Mouse (Mus musculus) kidney, postnatal 0 days (tissue): ENCODE data around the gene Slc38a10. TPM values are rescaled to one million over a fixed set of nuclear protein-coding genes. Genes with fewer than 3 reads are reported as not detected.
A peak's percentile ranks its signal among the peaks of the same experiment; 100 is the strongest.

Source experiments
- ATAC-seq: fragments of 200-750 bp; cut with Nextera tagmentation; replicated peaks from 2 replicates; pipeline ENCODE4 v1.8.0; 2017; ENCODE audit warnings: low read depth, moderate number of reproducible peaks, moderate TSS enrichment, moderate library complexity; ENCODE audit not compliant: low FRiP score
- DNase-seq: peaks from one replicate; pipeline ENCODE4 v3.0.0-alpha.2; 2016; ENCODE audit warnings: low spot score
- H3K27ac ChIP-seq: fragments of 300-500 bp; sonication (generic); 2 replicates; pipeline ENCODE4 v1.5.1; 2014; ENCODE audit warnings: mild to moderate bottlenecking
- H3K27me3 ChIP-seq: fragments of 300-500 bp; sonication (generic); 2 replicates; pipeline ENCODE4 v1.6.1; 2014; ENCODE audit warnings: low read length, mixed read lengths; ENCODE audit not compliant: insufficient read depth
- H3K36me3 ChIP-seq: fragments of 300-500 bp; sonication (generic); 2 replicates; pipeline ENCODE4 v1.6.1; 2014; ENCODE audit warnings: low read length, mixed read lengths; ENCODE audit not compliant: insufficient read depth
- H3K4me1 ChIP-seq: fragments of 300-500 bp; sonication (generic); replicated peaks from 2 replicates; pipeline ENCODE4 v1.6.1; 2014; ENCODE audit warnings: antibody characterized with exemption, low read length, mixed read lengths; ENCODE audit not compliant: insufficient read depth
- H3K4me2 ChIP-seq: fragments of 300-500 bp; sonication (generic); 2 replicates; pipeline ENCODE4 v1.6.1; 2014; ENCODE audit warnings: mild to moderate bottlenecking, low read length, moderate library complexity, mixed read lengths
- H3K4me3 ChIP-seq: fragments of 300-500 bp; sonication (generic); replicated peaks from 2 replicates; pipeline ENCODE4 v1.5.1; 2014; ENCODE audit warnings: low read depth, low read length
- H3K9ac ChIP-seq: fragments of 300-500 bp; sonication (generic); 2 replicates; pipeline ENCODE4 v1.6.1; 2014; ENCODE audit warnings: low read depth, low read length
- H3K9me3 ChIP-seq: fragments of 300-500 bp; sonication (generic); replicated peaks from 2 replicates; pipeline ENCODE4 v1.6.1; 2016; ENCODE audit warnings: low read length, inconsistent platforms, mixed read lengths
- CTCF ChIP-seq: IDR thresholded peaks from 2 replicates; pipeline ENCODE4 v1.5.1; 2016; ENCODE audit warnings: antibody characterized with exemption, low read depth, mild to moderate bottlenecking, moderate library complexity
- WGBS: fragments of 180-500 bp; shearing (Covaris S2); extraction: QIAGEN DNeasy Blood & Tissue Kit; methylation state at CpG from one replicate; pipeline ENCODE4 v1.1.7; 2014; 5-methylcytosine and 5-hydroxymethylcytosine counted together
- polyA plus RNA-seq: library from polyadenylated mRNA; unstranded; fragments of >200 nt; fragmentation: Nextera tagmentation; extraction: Ambion mirVana; gene quantifications from 2 replicates; pipeline ENCODE4 v1.2.1, GENCODE M21; 2015

The Slc38a10 gene
- polyA plus RNA-seq, 1 experiment from 2014 or later, result 94.0 TPM

DNA sequence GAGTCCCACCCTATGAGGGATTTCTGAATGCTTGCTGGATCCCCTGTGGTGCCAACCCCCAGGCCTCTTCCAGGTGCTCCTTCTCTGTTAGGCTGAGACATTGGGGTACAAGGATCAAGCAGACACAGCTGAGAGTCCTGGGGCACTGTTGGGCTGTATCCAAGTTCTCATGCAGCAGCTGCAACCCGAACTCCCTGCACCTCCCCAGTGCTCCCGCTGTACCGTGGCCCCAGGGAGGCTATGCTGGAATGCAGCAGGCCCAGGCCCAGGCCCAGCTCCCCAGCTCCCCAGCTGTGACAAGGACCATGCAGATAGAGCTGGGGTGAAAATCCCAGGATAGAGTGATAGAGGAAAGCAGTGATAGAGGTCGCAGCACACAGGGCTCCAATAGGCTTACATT lies 10.1 kb upstream of the Slc38a10 start:
- Histone ChIP-seq H3K4me1 (peaks cover 13% of the 10 kb centered on the region; the same call in 1 of the 2 replicates), H3K36me3 (no peaks in the 10 kb centered on the region), H3K4me2 (no peak overlapping the region), H3K27ac (peak overlapping the region; percentile 25; the same call in 1 of the 2 replicates), H3K9me3 (no peaks in the 10 kb centered on the region), H3K9ac (no peak overlapping the region), H3K4me3 (no peak overlapping the region), H3K27me3 (no peaks in the 10 kb centered on the region)
- no peak for TF ChIP-seq CTCF
- DNase-seq (no peak), ATAC-seq (no peak)
- 44% methylated on average over 4 of the region's 4 CpGs for WGBS

DNA sequence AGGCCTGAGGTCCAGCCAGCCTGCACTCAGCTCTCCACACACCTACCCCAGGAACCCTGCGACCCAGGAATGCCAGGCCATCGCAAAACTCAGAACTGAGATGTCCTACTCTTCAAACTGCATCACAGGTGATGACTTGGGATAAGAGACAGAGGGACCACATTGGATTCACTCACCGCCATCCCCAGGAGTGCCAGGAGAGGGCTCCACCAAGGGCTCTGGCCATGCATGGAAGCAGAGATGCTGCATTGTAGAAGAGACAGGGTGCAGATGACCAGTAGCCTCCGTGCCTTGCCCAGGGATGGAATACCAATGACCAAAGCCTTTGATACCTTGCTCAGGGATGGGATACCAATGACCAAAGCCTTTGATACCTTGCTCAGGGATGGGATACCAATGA lies 9.3 kb upstream of the Slc38a10 start:
- DNase-seq (peak; percentile 68), ATAC-seq (no peak; the same call in 1 of the 2 replicates)
- peaks cover 13% of the 10 kb centered on the region; the same call in 1 of the 2 replicates for H3K4me1 ChIP-seq
- 75% methylated on average over 4 of the region's 4 CpGs for WGBS
- no peak overlapping the region for H3K4me3 ChIP-seq
- H3K9ac ChIP-seq, result no peak overlapping the region
- no peak overlapping the region for H3K4me2 ChIP-seq
- H3K27ac ChIP-seq, result no peak overlapping the region
- TF ChIP-seq CTCF, result peak; percentile 77
- no peaks in the 10 kb centered on the region for H3K9me3 ChIP-seq
- no peaks in the 10 kb centered on the region for H3K27me3 ChIP-seq
- H3K36me3 ChIP-seq, result no peaks in the 10 kb centered on the region

DNA sequence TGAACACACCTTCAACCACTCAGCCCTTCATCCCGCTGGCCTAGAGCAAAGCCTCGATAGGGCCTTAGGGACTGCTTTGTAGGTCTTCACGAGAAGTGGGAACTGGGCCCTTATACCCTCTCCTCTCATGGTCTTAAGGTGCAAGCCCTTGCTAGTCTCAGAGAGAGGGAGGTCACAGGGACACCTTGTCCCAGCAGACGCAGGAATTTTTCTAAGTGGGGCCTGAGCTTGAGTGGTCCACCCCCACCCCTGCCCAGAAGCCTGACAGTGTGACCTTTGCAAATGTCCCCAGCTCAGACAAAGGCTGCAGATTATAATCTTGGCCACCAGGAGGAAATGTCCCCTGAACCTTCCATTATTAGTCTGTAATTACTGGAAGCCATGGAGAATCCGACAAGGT lies 8.5 kb upstream of the Slc38a10 start:
- H3K4me2 ChIP-seq, result no peak overlapping the region
- H3K36me3 ChIP-seq, result no peaks in the 10 kb centered on the region
- H3K4me3 ChIP-seq, result no peak overlapping the region
- peak; percentile 36; the same call in 1 of the 2 replicates for TF ChIP-seq CTCF
- peak overlapping the region; percentile 8; the same call in 1 of the 2 replicates for H3K27ac ChIP-seq
- WGBS, result 64% methylated on average over 5 of the region's 5 CpGs
- no peak overlapping the region for H3K9ac ChIP-seq
- no peak for DNase-seq
- ATAC-seq, result no peak
- H3K27me3 ChIP-seq, result no peaks in the 10 kb centered on the region
- H3K4me1 ChIP-seq, result peaks cover 10% of the 10 kb centered on the region; the same call in 1 of the 2 replicates
- no peaks in the 10 kb centered on the region for H3K9me3 ChIP-seq

- no peak for TF ChIP-seq CTCF
- no peak for ATAC-seq
- Histone ChIP-seq H3K36me3 (no peaks in the 10 kb centered on the region), H3K4me3 (no peak overlapping the region), H3K27me3 (no peaks in the 10 kb centered on the region), H3K9me3 (no peaks in the 10 kb centered on the region), H3K4me1 (0 out of 2 replicates have a peak, but pooled peaks cover 3% of the 10 kb centered on the region), H3K9ac (no peak overlapping the region), H3K4me2 (no peak overlapping the region), H3K27ac (no peak overlapping the region)
- no peak for DNase-seq
- 63% methylated on average over 5 of the region's 5 CpGs for whole genome bisulfite sequencing
These were observed 7.7 kb upstream of the Slc38a10 start for GRCm38 (mm10) chr11:120158828-120159227.

GRCm38 (mm10) chr11:120150440-120151112 lies 570 bp downstream of the Slc38a10 start:
- peak; percentile 28 for DNase-seq
- Histone ChIP-seq H3K36me3 (no peaks in the 10 kb centered on the region), H3K27me3 (no peaks in the 10 kb centered on the region), H3K9ac (peak overlapping the region; percentile 86), H3K9me3 (no peaks in the 10 kb centered on the region), H3K27ac (peak overlapping the region; percentile 88), H3K4me1 (peaks cover 22% of the 10 kb centered on the region), H3K4me3 (peak overlapping the region; percentile 87), H3K4me2 (peak overlapping the region; percentile 90)
- TF ChIP-seq CTCF, result no peak
- under 1% methylated on average over 44 of the region's 44 CpGs for WGBS
- peak; percentile 14; the same call in 1 of the 2 replicates for ATAC-seq

DNA sequence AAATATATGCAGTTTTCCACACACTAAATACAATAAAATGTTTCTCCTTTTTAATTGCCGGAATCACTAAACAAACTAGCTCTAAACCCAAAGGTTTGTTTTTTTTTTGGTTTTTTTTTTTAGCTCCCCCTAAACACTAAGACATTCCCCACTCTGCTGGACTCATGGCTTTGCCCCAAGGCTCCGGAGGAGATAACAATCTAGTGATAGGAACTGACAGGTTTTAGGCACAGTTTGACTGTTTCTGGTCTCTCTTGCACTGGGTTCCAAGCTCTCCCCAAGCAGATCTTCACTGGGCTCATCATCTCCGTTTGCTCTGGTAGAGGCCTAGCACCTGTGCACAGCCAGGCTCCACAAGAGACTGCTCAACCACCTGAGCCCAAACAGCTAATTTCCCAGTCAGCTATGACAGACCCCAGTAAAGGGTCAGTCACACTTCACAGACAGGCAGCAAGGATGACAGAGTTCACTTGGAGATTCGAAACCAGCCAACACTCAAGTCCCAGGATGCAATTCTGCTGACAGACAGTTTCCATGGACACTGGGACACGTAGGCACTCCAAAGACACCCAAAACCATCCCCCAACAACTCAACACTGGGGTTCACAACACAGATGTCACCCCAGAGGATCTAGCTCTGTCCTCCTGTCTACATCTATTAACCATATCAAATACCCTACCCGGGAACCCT lies 1.5 kb downstream of the Slc38a10 start:
- Histone ChIP-seq H3K4me3 (peak overlapping the region; percentile 87), H3K27ac (peak overlapping the region; percentile 88; the same call in 1 of the 2 replicates), H3K36me3 (no peaks in the 10 kb centered on the region), H3K9me3 (no peaks in the 10 kb centered on the region), H3K27me3 (no peaks in the 10 kb centered on the region), H3K4me1 (peaks cover 26% of the 10 kb centered on the region), H3K4me2 (peak overlapping the region; percentile 90), H3K9ac (peak overlapping the region; percentile 86; the same call in 1 of the 2 replicates)
- WGBS, result 34% methylated on average over 6 of the region's 6 CpGs
- DNase-seq, result peak; percentile 49
- no peak for TF ChIP-seq CTCF
- no peak for ATAC-seq
